ENCODE assay signal across 10 mouse cellular contexts in the genomic region with DNA sequence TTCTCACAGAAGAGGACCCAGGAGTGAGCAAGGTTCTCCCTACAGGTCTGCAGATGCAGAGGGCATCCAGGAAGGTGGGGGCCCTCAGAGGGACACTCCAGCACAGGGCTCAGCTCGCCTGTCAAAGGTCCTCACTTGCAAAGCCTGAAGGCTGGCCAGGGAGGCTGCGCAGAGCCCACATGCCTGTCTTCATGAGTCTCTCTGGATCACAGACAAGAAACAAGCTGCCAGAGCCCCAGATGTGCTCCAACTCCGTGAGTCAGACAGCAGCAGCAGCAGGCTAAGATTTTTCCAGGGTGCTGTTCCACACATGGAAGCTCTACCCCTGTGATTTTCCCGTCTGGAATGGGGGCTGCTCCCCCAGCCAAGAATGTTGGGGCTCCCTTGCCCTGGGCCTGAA.
A peak's percentile ranks its signal among the peaks of the same experiment; 100 is the strongest.
DNase-seq lines count a peak whose midpoint lies in the region; ATAC-seq and TF ChIP-seq lines count a peak whose summit lies in the region.
"Had no signal": no experiment of that assay in that cellular context is flagged by ENCODE, and none has a peak within 500 bp of the region (broad histone marks: within the 10 kb centered on the region; RNA-seq: fewer than 3 reads in every experiment).

No protein-coding gene starts in this region.

- no peak overlapping the region for H3K4me2 ChIP-seq in forebrain, embryonic 14.5 days (ENCODE audit: low read length)
- no peak overlapping the region for H3K4me2 ChIP-seq in neural tube, embryonic 14.5 days (ENCODE audit: low read depth, low read length)
- H3K4me2 ChIP-seq in hindbrain, embryonic 16.5 days (ENCODE audit: low read length), result no peak overlapping the region; the same call in 1 of the 2 replicates
- H3K4me2 ChIP-seq in liver, postnatal 0 days (ENCODE audit: low read depth, low read length), result no peak overlapping the region

- TF ChIP-seq EP300 in liver, postnatal 0 days (IDR thresholded peaks at IDR 0.05; ENCODE audit: low read depth), result no peak

- no peaks in the 10 kb centered on the region for H3K27me3 ChIP-seq in forebrain, embryonic 14.5 days (replicated peaks; ENCODE audit: control insufficient read depth, insufficient read depth, low read length)
- H3K27me3 ChIP-seq in forebrain, embryonic 10.5 days (ENCODE audit: poor library complexity, severe bottlenecking), result no peaks in the 10 kb centered on the region
- H3K27me3 ChIP-seq in neural tube, embryonic 14.5 days (ENCODE audit: control insufficient read depth, insufficient read depth, low read length), result no peaks in the 10 kb centered on the region
- H3K27me3 ChIP-seq in hindbrain, embryonic 16.5 days (replicated peaks; ENCODE audit: control insufficient read depth, insufficient read depth, low read length), result no peaks in the 10 kb centered on the region
- H3K27me3 ChIP-seq in liver, postnatal 0 days (ENCODE audit: insufficient read depth, low read length), result no peaks in the 10 kb centered on the region

- no peak for ATAC-seq in forebrain, embryonic 14.5 days
- no peak for ATAC-seq in neural tube, embryonic 14.5 days (ENCODE audit: low read depth)
- ATAC-seq in hindbrain, embryonic 16.5 days, result peak; percentile 48
- no peak for ATAC-seq in liver, postnatal 0 days

- WGBS in forebrain, embryonic 14.5 days, result 64% methylated on average over 4 of the region's 4 CpGs
- 79% methylated on average over 4 of the region's 4 CpGs for WGBS in forebrain, embryonic 10.5 days
- 73% methylated on average over 4 of the region's 4 CpGs for WGBS in neural tube, embryonic 14.5 days
- WGBS in hindbrain, embryonic 16.5 days, result 60% methylated on average over 4 of the region's 4 CpGs
- 76% methylated on average over 4 of the region's 4 CpGs for WGBS in liver, postnatal 0 days (ENCODE audit: insufficient replicate concordance)

- H3K27ac ChIP-seq in forebrain, embryonic 14.5 days (ENCODE audit: low read depth, low read length), result no peak overlapping the region
- no peak overlapping the region for H3K27ac ChIP-seq in forebrain, embryonic 10.5 days
- peak overlapping the region; percentile 44; the same call in 1 of the 2 replicates for H3K27ac ChIP-seq in neural tube, embryonic 14.5 days (ENCODE audit: low read depth, low read length)
- no peak overlapping the region for H3K27ac ChIP-seq in hindbrain, embryonic 16.5 days (ENCODE audit: low read depth, low read length)
- no peak overlapping the region for H3K27ac ChIP-seq in liver, postnatal 0 days (ENCODE audit: low read depth)
- H3K27ac ChIP-seq: kidney, postnatal 0 days had no signal

- H3K9ac ChIP-seq in forebrain, embryonic 14.5 days (ENCODE audit: low read length), result no peak overlapping the region
- H3K9ac ChIP-seq in neural tube, embryonic 14.5 days (replicated peaks; ENCODE audit: low read depth, low read length), result no peak overlapping the region; the same call in 1 of the 2 replicates
- H3K9ac ChIP-seq in hindbrain, embryonic 16.5 days (ENCODE audit: low read depth, low read length), result no peak overlapping the region
- H3K9ac ChIP-seq in liver, postnatal 0 days (replicated peaks), result no peak overlapping the region

- H3K4me3 ChIP-seq in forebrain, embryonic 14.5 days (ENCODE audit: low read depth, low read length), result no peak overlapping the region
- H3K4me3 ChIP-seq in forebrain, embryonic 10.5 days, result no peak overlapping the region
- no peak overlapping the region for H3K4me3 ChIP-seq in neural tube, embryonic 14.5 days (ENCODE audit: low read depth, low read length)
- H3K4me3 ChIP-seq in hindbrain, embryonic 16.5 days (ENCODE audit: low read length), result no peak overlapping the region
- no peak overlapping the region for H3K4me3 ChIP-seq in liver, postnatal 0 days (ENCODE audit: low read depth, low read length)
- H3K4me3 ChIP-seq: megakaryocyte, embryonic 14.5 days had no signal

- H3K4me1 ChIP-seq in forebrain, embryonic 14.5 days (ENCODE audit: control insufficient read depth, insufficient read depth, low read length), result no peaks in the 10 kb centered on the region
- H3K4me1 ChIP-seq in forebrain, embryonic 10.5 days, result no peaks in the 10 kb centered on the region
- no peaks in the 10 kb centered on the region for H3K4me1 ChIP-seq in neural tube, embryonic 14.5 days (ENCODE audit: control insufficient read depth, insufficient read depth, low read length)
- H3K4me1 ChIP-seq in hindbrain, embryonic 16.5 days (ENCODE audit: control insufficient read depth, insufficient read depth, low read depth, low read length), result no peaks in the 10 kb centered on the region
- no peaks in the 10 kb centered on the region for H3K4me1 ChIP-seq in liver, postnatal 0 days (ENCODE audit: insufficient read depth)
- H3K4me1 ChIP-seq: megakaryocyte, embryonic 14.5 days had no signal

- no peak for TF ChIP-seq CTCF in liver, postnatal 0 days (IDR thresholded peaks at IDR 0.05; ENCODE audit: low read depth)

- DNase-seq in forebrain, embryonic 14.5 days (ENCODE audit: low spot score), result peak; percentile 24
- DNase-seq in forebrain, embryonic 10.5 days (ENCODE audit: extremely low spot score, low spot score), result no peak
- no peak for DNase-seq in neural tube, embryonic 10.5 days (ENCODE audit: extremely low spot score, low spot score)
- DNase-seq in natural killer cell, adult 2 months (ENCODE audit: low spot score in 2 of 2), result no peak
- no peak for DNase-seq in liver, postnatal 0 days
- DNase-seq in cerebellum, postnatal 36 days, result no peak

- no peaks in the 10 kb centered on the region for H3K9me3 ChIP-seq in forebrain, embryonic 14.5 days (replicated peaks; ENCODE audit: control insufficient read depth, low read length)
- no peaks in the 10 kb centered on the region for H3K9me3 ChIP-seq in forebrain, embryonic 10.5 days
- no peaks in the 10 kb centered on the region for H3K9me3 ChIP-seq in neural tube, embryonic 14.5 days (ENCODE audit: control insufficient read depth, low read length)
- H3K9me3 ChIP-seq in hindbrain, embryonic 16.5 days (ENCODE audit: control insufficient read depth, low read length), result no peaks in the 10 kb centered on the region
- H3K9me3 ChIP-seq in liver, postnatal 0 days (ENCODE audit: low read length), result no peaks in the 10 kb centered on the region
- H3K9me3 ChIP-seq: megakaryocyte, embryonic 14.5 days had no signal

- H3K36me3 ChIP-seq in forebrain, embryonic 14.5 days (ENCODE audit: control insufficient read depth, insufficient read depth, low read length), result peaks cover 13% of the 10 kb centered on the region; the same call in 1 of the 2 replicates
- H3K36me3 ChIP-seq in forebrain, embryonic 10.5 days (replicated peaks), result peaks cover 18% of the 10 kb centered on the region
- H3K36me3 ChIP-seq in neural tube, embryonic 14.5 days (ENCODE audit: control insufficient read depth, insufficient read depth, low read length), result no peaks in the 10 kb centered on the region
- no peaks in the 10 kb centered on the region for H3K36me3 ChIP-seq in hindbrain, embryonic 16.5 days (ENCODE audit: control insufficient read depth, insufficient read depth, low read length)
- H3K36me3 ChIP-seq in liver, postnatal 0 days (replicated peaks; ENCODE audit: insufficient read depth, low read length), result peaks cover 12% of the 10 kb centered on the region; the same call in 1 of the 2 replicates
